Mouse (Mus musculus): ENCODE data around the gene Rnf126. TPM values are rescaled to one million over a fixed set of nuclear protein-coding genes. Genes with fewer than 3 reads are reported as not detected.
A peak's percentile ranks its signal among the peaks of the same experiment; 100 is the strongest.

Gene Rnf126
- polyA plus RNA-seq, 1 experiment from 2014 or later = 92.3 TPM

DNA sequence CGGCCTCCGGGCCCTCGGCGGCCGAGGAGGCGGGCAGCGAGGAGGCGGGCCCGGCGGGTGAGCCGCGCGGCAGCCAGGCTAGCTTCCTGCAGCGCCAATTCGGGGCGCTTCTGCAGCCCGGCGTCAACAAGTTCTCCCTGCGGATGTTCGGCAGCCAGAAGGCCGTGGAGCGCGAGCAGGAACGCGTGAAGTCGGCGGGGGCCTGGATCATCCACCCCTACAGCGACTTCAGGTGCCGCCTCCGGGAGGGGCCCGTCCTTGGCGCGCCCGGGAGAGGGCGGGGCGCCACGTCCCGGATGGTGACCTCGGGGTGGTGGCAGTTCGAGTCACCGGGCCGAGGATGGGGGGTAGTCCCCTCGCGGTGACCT lies 49.8 kb downstream of the Rnf126 start:
- Histone ChIP-seq H3K9me3 (replicated peaks; ENCODE audit: control insufficient read depth, low read length, poor library complexity, severe bottlenecking) (no peaks in the 10 kb centered on the region), H3K9ac (ENCODE audit: low read depth, low read length) (peak overlapping the region; percentile 87), H3K36me3 (ENCODE audit: control insufficient read depth, insufficient read depth, low read length) (no peaks in the 10 kb centered on the region), H3K4me2 (ENCODE audit: low read length) (peak overlapping the region; percentile 90), H3K4me3 (ENCODE audit: low read depth, low read length) (peak overlapping the region; percentile 86), H3K27ac (ENCODE audit: low read length) (peak overlapping the region; percentile 64; the same call in 1 of the 2 replicates), H3K27me3 (ENCODE audit: control insufficient read depth, insufficient read depth, low read depth, low read length) (peaks cover 27% of the 10 kb centered on the region), H3K4me1 (ENCODE audit: control insufficient read depth, insufficient read depth, low read length) (peaks cover 16% of the 10 kb centered on the region)
- under 1% methylated on average over 44 of the region's 44 CpGs for WGBS
- peak; percentile 14; the same call in 1 of the 2 replicates for ATAC-seq

DNA sequence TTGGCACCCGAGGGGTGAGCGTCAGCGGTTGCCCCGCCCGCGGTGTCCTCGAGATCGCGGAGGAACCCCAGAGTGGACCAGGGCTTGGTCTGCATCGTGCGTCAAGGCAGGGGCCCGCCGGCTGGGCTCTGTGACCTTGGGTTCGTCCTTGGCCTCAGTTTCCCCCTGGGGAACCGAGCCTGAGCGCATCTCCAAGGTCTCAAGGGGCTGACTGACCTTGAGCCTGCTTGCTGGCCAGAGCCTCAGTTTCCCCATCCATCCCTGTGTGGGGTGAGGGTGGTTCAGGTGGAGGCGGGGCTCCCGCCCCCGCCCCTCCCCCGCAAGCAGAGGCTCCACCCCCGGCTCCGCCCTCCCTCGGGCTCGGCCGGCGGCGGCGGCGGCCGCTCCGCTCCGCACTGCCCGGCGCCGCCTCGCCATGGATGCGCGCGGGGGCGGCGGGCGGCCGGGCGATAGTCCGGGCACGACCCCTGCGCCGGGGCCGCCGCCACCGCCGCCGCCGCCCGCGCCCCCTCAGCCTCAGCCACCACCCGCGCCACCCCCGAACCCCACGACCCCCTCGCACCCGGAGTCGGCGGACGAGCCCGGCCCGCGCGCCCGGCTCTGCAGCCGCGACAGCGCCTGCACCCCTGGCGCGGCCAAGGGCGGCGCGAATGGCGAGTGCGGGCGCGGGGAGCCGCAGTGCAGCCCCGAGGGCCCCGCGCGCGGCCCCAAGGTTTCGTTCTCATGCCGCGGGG lies 50.3 kb downstream of the Rnf126 start, which contains the start of gene Hcn2:
Gene Hcn2 (plus strand): TSS at position 381 of the 734 bp plus-strand sequence.
- under 1% methylated on average over 48 of the region's 91 CpGs for WGBS
- no peaks in the 10 kb centered on the region for H3K9me3 ChIP-seq (replicated peaks; ENCODE audit: control insufficient read depth, low read length, poor library complexity, severe bottlenecking)
- peaks cover 16% of the 10 kb centered on the region for H3K4me1 ChIP-seq (ENCODE audit: control insufficient read depth, insufficient read depth, low read length)
- peak; percentile 54 for ATAC-seq
- peaks cover 27% of the 10 kb centered on the region for H3K27me3 ChIP-seq (ENCODE audit: control insufficient read depth, insufficient read depth, low read depth, low read length)
- no peaks in the 10 kb centered on the region; the same call in 1 of the 2 replicates for H3K36me3 ChIP-seq (ENCODE audit: control insufficient read depth, insufficient read depth, low read length)
- peak within 1 kb of the TSS; percentile 90 for H3K4me2 ChIP-seq (ENCODE audit: low read length)
- H3K4me3 ChIP-seq (ENCODE audit: low read depth, low read length) = peak within 1 kb of the TSS; percentile 86
- H3K9ac ChIP-seq (ENCODE audit: low read depth, low read length) = peak within 1 kb of the TSS; percentile 87
- H3K27ac ChIP-seq (ENCODE audit: low read length) = peak within 1 kb of the TSS; percentile 64; the same call in 1 of the 2 replicates

DNA sequence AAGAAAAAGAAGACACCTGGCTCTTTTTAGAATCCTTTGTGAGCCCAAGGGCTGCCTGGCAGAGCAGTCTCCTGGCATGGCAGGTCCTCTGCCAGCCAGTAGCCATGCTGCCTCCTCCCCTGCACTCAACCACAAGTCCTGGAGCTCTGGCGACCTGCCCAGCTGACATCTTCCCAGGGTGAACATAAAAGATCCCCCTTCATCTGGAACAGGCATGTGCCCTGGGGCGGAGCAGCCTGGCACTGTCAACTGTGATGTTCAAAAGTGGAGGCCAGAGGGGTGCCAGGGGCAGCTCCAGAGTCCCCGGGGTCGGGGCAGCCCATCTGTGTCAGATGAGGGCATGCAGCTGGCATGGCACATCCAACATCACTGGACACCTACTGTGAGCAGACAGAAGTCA lies 51.8 kb downstream of the Rnf126 start:
- H3K4me3 ChIP-seq (ENCODE audit: low read depth, low read length) = no peak overlapping the region
- no peak overlapping the region for H3K27ac ChIP-seq (ENCODE audit: low read length)
- WGBS = 72% methylated on average over 4 of the region's 4 CpGs
- ATAC-seq = no peak
- H3K27me3 ChIP-seq (ENCODE audit: control insufficient read depth, insufficient read depth, low read depth, low read length) = peaks cover 27% of the 10 kb centered on the region
- no peak overlapping the region for H3K9ac ChIP-seq (ENCODE audit: low read depth, low read length)
- no peak overlapping the region for H3K4me2 ChIP-seq (ENCODE audit: low read length)
- peaks cover 16% of the 10 kb centered on the region for H3K4me1 ChIP-seq (ENCODE audit: control insufficient read depth, insufficient read depth, low read length)
- peaks cover 7% of the 10 kb centered on the region; the same call in 1 of the 2 replicates for H3K36me3 ChIP-seq (ENCODE audit: control insufficient read depth, insufficient read depth, low read length)
- no peaks in the 10 kb centered on the region for H3K9me3 ChIP-seq (replicated peaks; ENCODE audit: control insufficient read depth, low read length, poor library complexity, severe bottlenecking)

DNA sequence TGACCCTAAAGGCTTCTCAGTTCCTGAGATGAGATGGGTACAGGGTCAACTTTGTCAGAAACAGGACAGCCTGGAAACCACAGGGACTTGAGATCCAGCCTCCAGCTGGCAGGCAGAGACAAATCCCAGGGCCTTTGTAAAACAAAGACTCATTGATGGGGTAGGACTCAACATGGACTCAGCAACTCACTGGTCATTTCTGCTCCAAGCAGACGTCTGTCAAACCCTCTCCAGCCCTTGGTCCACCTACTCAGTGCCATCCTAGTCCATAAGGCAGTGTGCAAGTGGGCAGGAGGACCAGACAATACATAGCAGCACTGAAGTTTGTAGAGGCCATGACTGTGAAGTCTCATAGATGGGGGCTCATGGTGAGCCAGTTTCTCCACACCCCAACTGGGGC lies 53.6 kb downstream of the Rnf126 start:
- WGBS = 29% methylated on average over 1 of the region's 1 CpGs
- peaks cover 16% of the 10 kb centered on the region; the same call in 1 of the 2 replicates for H3K36me3 ChIP-seq (ENCODE audit: control insufficient read depth, insufficient read depth, low read length)
- H3K4me2 ChIP-seq (ENCODE audit: low read length) = no peak overlapping the region
- H3K27me3 ChIP-seq (ENCODE audit: control insufficient read depth, insufficient read depth, low read depth, low read length) = peaks cover 17% of the 10 kb centered on the region
- peaks cover 13% of the 10 kb centered on the region for H3K4me1 ChIP-seq (ENCODE audit: control insufficient read depth, insufficient read depth, low read length)
- no peak overlapping the region for H3K27ac ChIP-seq (ENCODE audit: low read length)
- no peak overlapping the region for H3K9ac ChIP-seq (ENCODE audit: low read depth, low read length)
- no peak for ATAC-seq
- H3K9me3 ChIP-seq (replicated peaks; ENCODE audit: control insufficient read depth, low read length, poor library complexity, severe bottlenecking) = no peaks in the 10 kb centered on the region
- H3K4me3 ChIP-seq (ENCODE audit: low read depth, low read length) = no peak overlapping the region

DNA sequence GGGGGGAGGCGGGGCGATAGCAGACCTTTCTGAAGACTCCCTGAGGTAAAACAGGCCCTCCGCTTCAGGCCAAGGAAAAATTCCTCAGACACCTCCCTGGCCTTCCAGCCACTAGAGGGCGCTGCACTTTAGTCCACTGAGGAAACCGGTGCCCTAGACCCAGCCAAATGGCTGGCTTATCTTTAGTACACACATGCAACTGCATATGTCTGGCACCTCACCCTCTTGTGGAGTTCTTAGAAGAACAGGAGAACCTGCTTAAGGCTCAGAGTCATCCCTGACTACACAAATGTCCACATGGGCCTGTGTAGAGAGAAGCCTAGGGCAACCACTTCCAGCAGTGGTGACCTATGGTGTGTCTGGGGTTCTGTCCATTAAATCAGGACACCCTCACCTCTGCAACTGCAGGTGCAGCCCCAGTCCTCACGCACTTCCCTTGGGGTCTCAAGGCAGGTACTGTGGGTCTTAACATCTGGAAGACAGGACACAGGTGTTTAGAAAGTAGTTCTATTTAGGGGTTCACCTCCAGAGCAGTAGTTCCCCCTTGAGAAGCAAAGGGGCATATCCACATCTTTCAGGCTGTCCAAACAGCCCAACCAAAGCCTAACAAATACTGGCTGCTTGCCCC lies 54.1 kb downstream of the Rnf126 start:
- Histone ChIP-seq H3K27ac (ENCODE audit: low read length) (no peak overlapping the region), H3K4me3 (ENCODE audit: low read depth, low read length) (no peak overlapping the region), H3K9ac (ENCODE audit: low read depth, low read length) (no peak overlapping the region), H3K4me2 (ENCODE audit: low read length) (no peak overlapping the region), H3K36me3 (ENCODE audit: control insufficient read depth, insufficient read depth, low read length) (peaks cover 16% of the 10 kb centered on the region; the same call in 1 of the 2 replicates), H3K9me3 (replicated peaks; ENCODE audit: control insufficient read depth, low read length, poor library complexity, severe bottlenecking) (no peaks in the 10 kb centered on the region), H3K27me3 (ENCODE audit: control insufficient read depth, insufficient read depth, low read depth, low read length) (peaks cover 12% of the 10 kb centered on the region), H3K4me1 (ENCODE audit: control insufficient read depth, insufficient read depth, low read length) (peaks cover 11% of the 10 kb centered on the region)
- no peak for ATAC-seq
- 20% methylated on average over 4 of the region's 6 CpGs for WGBS

DNA sequence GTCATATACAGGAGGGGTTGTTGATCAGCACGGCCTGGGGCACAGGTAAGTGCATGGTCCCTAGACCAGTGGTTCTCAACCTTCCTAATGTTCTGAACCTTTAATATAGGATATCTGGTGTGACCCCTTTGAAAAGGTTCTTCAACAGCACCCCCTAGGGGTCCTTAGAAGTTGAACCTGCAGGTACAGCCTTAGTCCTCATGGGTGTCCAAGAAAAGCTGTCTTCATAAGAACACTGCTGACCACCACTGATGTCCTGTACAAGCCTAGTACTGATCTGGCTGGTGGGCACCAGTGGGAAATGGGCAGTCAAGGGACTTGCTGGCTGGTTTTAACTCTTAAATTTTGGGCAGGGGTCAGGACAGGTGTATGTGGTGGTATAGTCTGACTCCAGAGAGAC lies 54.7 kb downstream of the Rnf126 start:
- no peak overlapping the region for H3K27ac ChIP-seq (ENCODE audit: low read length)
- ATAC-seq = no peak
- H3K4me3 ChIP-seq (ENCODE audit: low read depth, low read length) = no peak overlapping the region
- H3K4me1 ChIP-seq (ENCODE audit: control insufficient read depth, insufficient read depth, low read length) = peaks cover 13% of the 10 kb centered on the region
- no peak overlapping the region for H3K4me2 ChIP-seq (ENCODE audit: low read length)
- H3K27me3 ChIP-seq (ENCODE audit: control insufficient read depth, insufficient read depth, low read depth, low read length) = peaks cover 8% of the 10 kb centered on the region; the same call in 1 of the 2 replicates
- H3K9ac ChIP-seq (ENCODE audit: low read depth, low read length) = no peak overlapping the region
- 86% methylated on average over 1 of the region's 1 CpGs for WGBS
- no peaks in the 10 kb centered on the region for H3K9me3 ChIP-seq (replicated peaks; ENCODE audit: control insufficient read depth, low read length, poor library complexity, severe bottlenecking)
- peaks cover 16% of the 10 kb centered on the region; the same call in 1 of the 2 replicates for H3K36me3 ChIP-seq (ENCODE audit: control insufficient read depth, insufficient read depth, low read length)

DNA sequence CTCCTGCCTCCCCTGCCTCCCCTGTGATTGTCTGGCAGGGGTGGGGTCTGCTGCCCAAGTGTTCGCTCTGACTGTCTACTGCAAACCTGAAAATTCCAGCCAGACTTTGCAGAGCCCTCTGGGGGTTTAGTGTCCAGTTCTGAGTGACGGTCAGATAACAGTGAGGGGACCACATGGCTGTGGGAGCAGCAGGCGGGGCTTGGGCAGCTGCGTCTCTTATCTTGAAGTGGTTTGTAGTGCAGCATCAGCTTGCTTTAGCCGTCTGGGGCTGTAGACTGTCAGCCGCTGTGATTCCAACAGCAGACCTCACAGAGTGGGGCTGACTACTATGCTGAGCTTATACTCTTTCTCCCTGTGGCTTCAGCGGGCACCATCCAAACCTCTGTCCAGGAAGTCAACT lies 57.4 kb downstream of the Rnf126 start:
- Histone ChIP-seq H3K4me3 (ENCODE audit: low read depth, low read length) (no peak overlapping the region), H3K27ac (ENCODE audit: low read length) (no peak overlapping the region), H3K27me3 (ENCODE audit: control insufficient read depth, insufficient read depth, low read depth, low read length) (no peaks in the 10 kb centered on the region), H3K36me3 (ENCODE audit: control insufficient read depth, insufficient read depth, low read length) (peaks cover 16% of the 10 kb centered on the region; the same call in 1 of the 2 replicates), H3K4me1 (ENCODE audit: control insufficient read depth, insufficient read depth, low read length) (peaks cover 30% of the 10 kb centered on the region), H3K9ac (ENCODE audit: low read depth, low read length) (no peak overlapping the region), H3K9me3 (replicated peaks; ENCODE audit: control insufficient read depth, low read length, poor library complexity, severe bottlenecking) (no peaks in the 10 kb centered on the region), H3K4me2 (ENCODE audit: low read length) (no peak overlapping the region)
- ATAC-seq = no peak
- 84% methylated on average over 7 of the region's 7 CpGs for WGBS

DNA sequence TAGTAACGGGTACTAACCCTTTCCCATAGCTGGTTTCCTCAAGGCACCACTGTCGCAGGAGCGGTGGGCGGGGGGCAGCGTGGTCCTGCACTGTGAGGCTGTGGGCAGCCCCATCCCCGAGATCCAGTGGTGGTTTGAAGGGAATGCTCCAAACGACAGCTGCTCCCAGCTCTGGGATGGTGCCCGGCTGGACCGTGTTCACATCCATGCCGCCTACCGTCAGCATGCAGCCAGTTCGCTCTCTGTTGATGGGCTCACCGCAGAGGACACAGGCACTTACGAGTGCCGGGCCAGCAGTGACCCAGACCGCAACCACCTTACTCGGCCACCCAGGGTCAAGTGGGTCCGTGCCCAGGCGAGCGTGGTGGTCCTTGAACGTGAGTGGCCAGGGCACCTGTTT lies 58.1 kb downstream of the Rnf126 start:
- Histone ChIP-seq H3K4me2 (ENCODE audit: low read length) (0 out of 2 replicates have a peak overlapping the region, but pooled peaks have one; percentile 3), H3K27ac (ENCODE audit: low read length) (no peak overlapping the region), H3K36me3 (ENCODE audit: control insufficient read depth, insufficient read depth, low read length) (peaks cover 16% of the 10 kb centered on the region; the same call in 1 of the 2 replicates), H3K4me3 (ENCODE audit: low read depth, low read length) (no peak overlapping the region), H3K4me1 (ENCODE audit: control insufficient read depth, insufficient read depth, low read length) (peaks cover 30% of the 10 kb centered on the region), H3K9ac (ENCODE audit: low read depth, low read length) (no peak overlapping the region), H3K27me3 (ENCODE audit: control insufficient read depth, insufficient read depth, low read depth, low read length) (no peaks in the 10 kb centered on the region), H3K9me3 (replicated peaks; ENCODE audit: control insufficient read depth, low read length, poor library complexity, severe bottlenecking) (no peaks in the 10 kb centered on the region)
- no peak for ATAC-seq
- 90% methylated on average over 21 of the region's 21 CpGs for WGBS

All from midbrain, embryonic 16.5 days (tissue).